In the genomic region with DNA sequence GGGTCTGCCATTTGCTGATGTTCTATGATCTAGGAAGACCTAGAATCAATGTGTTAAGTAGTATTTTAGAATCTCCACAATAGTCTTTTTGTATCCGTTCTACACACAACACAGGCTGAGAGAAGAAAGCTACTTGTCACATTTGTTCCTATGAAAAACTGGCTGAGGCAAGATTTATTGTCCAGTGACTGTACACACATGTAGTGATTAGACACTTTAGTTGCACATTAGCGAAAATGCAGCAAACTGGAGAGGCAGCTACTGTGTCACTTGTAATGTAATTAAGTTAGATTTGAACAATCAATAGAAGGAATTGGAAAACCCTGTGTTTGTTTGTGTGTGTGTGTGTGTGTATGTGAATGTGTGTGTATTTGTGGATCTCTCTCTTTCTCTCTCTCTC, we compare ENCODE assay signal across 1 mouse cellular context.
TF ChIP-seq lines count a peak whose summit lies in the region.

No protein-coding gene starts in this region.

TF ChIP-seq in myocyte, 11 proteins besides CTCF, POLR2A, EP300 and RAD21 (continued from another document):
- TF ChIP-seq MYOD1 (IDR thresholded peaks at IDR 0.05; ENCODE audit: control insufficient read depth in 1 of 3, insufficient read length in 2 of 3, low read depth in 2 of 3) (no peak), E2F4 (IDR thresholded peaks at IDR 0.05; ENCODE audit: insufficient read depth) (no peak)
